Mouse (Mus musculus) MEL (cell line): ENCODE results near the gene Myl7.

ENCODE experiments used
- CTCF ChIP-seq, 3 experiments: IDR thresholded peaks in 2 of 3; conservative IDR thresholded peaks in 1 of 3; 2 replicates each; pipeline ENCODE4 v1.5.1; 2011 to 2012; ENCODE audit warnings: low read length in 3 of 3, low read depth in 2 of 3, mild to moderate bottlenecking in 2 of 3, improper control_type of control experiment in 1 of 3, inconsistent platforms in 1 of 3, mixed read lengths in 1 of 3, moderate library complexity in 1 of 3; ENCODE audit not compliant: control insufficient read depth in 1 of 3, insufficient read depth in 1 of 3, poor library complexity in 1 of 3, severe bottlenecking in 1 of 3
- MEF2A ChIP-seq: IDR thresholded peaks from 2 replicates; pipeline ENCODE4 v1.6.1; 2014; ENCODE audit warnings: low read depth, mild to moderate bottlenecking, inconsistent platforms, low read length, improper control_type of control experiment; ENCODE audit not compliant: poor library complexity, insufficient replicate concordance, severe bottlenecking; ENCODE audit errors: extremely low read depth
- RAD21 ChIP-seq: IDR thresholded peaks from 2 replicates; pipeline ENCODE4 v1.6.1; 2011; ENCODE audit warnings: mild to moderate bottlenecking, low read depth, low read length, improper control_type of control experiment
- USF1 ChIP-seq: IDR thresholded peaks from 2 replicates; pipeline ENCODE4 v1.6.1; 2014; ENCODE audit warnings: low read depth, mild to moderate bottlenecking, inconsistent platforms, low read length, improper control_type of control experiment, moderate library complexity

- no peak for TF ChIP-seq USF1
- TF ChIP-seq CTCF (IDR thresholded peaks at IDR 0.05 in 2 of 3, conservative IDR thresholded peaks at IDR 0.05 in 1 of 3; ENCODE audit: control insufficient read depth in 1 of 3, insufficient read depth in 1 of 3, low read depth in 2 of 3, low read length in 3 of 3, poor library complexity in 1 of 3, severe bottlenecking in 1 of 3): no peak
- TF ChIP-seq MEF2A: no peak
- TF ChIP-seq RAD21: no peak
Observed at GRCm38 (mm10) chr11:5904871-5905270, 6.3 kb upstream of the Myl7 start.
